Mouse (Mus musculus) granulocyte monocyte progenitor cell, adult 5-6 weeks (primary cell): ENCODE measurements around the gene Srrm2. TPM values are rescaled to one million over a fixed set of nuclear protein-coding genes. Genes with fewer than 3 reads are reported as not detected.

Source experiments
- ATAC-seq: replicated peaks from 2 replicates; pipeline ENCODE4 v1.8.0; 2016; ENCODE audit warnings: mild to moderate bottlenecking, moderate TSS enrichment, inconsistent platforms; ENCODE audit not compliant: poor library complexity, severe bottlenecking
- total RNA-seq, 2 experiments: library from RNA; stranded (forward) in 1 of 2; stranded (reverse) in 1 of 2; fragments of 200-712, 200-1000 nt in 1 of 2; fragments of >200 nt in 1 of 2; fragmentation: Nextera tagmentation in 1 of 2; gene quantifications; 2 replicates each; pipeline ENCODE4 v1.2.3; 2014 to 2017

Srrm2 gene
- total RNA-seq, 2 experiments from 2014 or later, result 126 to 563 TPM

DNA sequence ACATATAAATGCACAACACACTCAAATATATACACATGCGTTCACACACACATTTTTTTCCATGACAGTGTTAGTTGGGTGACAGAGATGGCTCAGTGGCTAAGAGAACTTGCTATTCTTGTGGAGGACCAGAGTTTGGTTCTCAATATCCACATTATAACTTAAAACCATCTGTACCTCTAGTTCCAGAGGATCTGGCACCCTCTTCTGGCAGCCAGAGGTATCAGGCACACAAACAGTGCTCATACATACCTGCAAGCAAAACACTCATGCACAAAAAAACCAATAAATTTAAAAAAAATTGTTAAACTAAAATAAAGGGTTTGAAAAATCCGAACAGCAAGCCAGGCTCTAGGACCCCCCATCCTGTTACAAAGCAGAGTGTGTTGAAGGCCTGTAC, 59.7 kb downstream of the Srrm2 start:
- ATAC-seq, result no peak

DNA sequence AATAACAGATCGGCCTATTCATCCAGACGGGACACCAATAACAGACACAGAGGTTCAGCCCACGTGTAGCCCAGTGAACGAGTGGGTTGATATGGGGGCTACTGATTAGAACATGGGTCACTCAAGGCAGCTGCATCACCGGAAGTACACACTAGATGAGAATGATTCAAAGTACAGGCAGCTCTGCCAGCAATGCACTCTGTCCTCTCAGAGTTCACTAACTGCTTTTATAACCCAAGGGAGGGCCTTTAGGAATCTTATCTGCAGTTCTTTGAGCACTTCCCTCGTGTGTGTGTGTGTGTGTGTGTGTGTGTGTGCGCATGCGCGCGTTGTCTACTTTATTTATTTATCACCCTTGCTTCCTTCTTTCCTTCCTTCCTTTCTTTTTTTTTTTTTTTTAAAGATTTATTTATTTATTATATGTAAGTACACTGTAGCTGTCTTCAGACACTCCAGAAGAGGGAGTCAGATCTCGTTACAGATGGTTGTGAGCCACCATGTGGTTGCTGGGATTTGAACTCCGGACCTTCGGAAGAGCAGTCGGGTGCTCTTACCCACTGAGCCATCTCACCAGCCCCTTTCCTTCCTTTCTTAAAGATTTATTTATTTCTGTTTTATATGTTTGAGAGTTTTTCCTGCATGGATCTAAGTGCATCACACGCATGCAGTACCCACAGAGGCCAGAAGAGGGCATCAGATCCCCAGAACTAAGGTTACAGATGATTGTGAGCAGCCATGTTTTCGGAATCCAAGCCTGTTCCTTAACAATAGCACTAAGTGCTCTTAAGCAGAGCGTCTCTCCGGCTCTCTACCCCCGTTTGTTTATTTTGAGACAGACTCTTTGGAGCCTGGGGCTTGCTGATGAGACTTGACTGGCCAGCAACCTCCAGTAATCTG, 60.8 kb downstream of the Srrm2 start:
- ATAC-seq, result peak; percentile 60

DNA sequence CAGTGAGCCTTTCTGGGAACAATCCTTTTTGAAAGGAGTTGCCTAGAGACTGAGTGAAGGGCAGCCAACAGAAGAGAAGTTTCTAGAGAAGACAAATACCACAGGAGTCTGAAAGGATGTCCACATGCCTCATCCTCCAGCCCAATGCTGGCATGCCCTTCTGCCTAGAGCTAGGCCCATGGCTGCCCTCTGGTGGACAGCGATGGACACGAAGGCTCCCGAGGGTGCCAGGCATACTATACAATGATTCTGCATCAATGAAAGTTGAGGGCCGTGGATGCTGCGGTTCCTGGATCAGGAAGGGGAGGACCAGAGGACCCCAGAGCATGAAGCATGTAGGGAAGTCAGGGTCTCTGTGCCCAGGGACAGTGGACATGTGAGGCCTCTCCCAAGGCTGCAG, 63.0 kb downstream of the Srrm2 start:
- ATAC-seq, result peak; percentile 85

DNA sequence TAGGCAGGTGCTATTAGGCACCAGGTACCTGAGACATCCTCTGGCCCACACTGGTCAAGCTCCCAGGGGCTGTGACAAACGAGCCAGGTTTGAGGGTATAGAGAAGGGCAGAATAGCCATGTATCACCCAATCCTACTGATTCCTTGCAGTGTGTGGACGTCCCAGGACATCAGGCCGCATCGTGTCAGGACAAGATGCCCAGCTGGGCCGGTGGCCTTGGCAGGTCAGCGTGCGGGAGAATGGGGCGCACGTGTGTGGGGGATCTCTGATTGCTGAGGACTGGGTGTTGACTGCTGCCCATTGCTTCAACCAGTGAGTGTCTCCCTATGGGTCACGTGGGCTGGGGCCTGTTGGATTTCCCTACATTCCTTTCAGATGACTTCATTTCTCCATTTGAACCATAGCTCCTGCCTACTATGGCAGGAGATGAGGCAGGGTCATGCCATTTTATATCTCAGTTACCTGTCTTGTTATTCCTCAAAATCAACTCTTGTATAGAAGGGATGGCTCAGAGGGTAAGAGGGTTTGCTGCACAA, 64.0 kb downstream of the Srrm2 start:
- no peak for ATAC-seq

DNA sequence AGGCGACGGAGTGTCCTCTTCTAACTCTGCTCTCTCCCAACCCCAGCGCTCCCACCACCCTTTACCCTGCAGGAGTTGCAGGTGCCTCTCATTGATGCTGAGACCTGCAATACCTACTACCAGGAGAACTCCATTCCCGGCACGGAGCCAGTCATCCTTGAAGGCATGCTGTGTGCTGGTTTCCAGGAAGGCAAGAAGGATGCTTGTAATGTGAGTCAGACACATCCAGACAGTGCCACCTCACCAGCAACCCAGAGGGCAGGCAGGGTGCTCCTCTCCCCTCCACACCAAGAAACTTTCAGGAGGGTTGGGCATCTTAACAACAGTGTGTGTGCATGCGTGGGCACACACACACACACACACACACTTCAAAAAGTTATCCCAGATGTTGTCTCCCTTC, 66.9 kb downstream of the Srrm2 start:
- ATAC-seq, result no peak

DNA sequence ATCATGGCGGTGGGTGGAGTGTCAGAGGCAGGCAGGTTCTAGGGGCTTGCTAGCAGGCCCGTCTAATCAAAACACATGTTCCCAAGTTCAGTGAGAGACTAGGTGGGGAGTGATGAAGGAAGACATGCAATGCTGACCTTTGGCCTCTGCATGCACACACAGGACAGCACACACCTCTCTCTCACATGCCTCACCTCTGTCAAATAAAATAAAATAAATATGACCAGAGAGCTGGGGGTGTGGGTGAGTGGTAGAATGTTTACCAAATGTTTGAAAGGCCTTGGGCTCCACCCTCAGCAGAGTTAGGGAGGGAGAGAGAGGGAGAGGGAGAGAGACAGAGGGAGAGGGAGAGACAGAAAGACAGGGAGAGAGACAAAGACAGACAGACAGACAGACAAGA, 67.6 kb downstream of the Srrm2 start:
- no peak for ATAC-seq

DNA sequence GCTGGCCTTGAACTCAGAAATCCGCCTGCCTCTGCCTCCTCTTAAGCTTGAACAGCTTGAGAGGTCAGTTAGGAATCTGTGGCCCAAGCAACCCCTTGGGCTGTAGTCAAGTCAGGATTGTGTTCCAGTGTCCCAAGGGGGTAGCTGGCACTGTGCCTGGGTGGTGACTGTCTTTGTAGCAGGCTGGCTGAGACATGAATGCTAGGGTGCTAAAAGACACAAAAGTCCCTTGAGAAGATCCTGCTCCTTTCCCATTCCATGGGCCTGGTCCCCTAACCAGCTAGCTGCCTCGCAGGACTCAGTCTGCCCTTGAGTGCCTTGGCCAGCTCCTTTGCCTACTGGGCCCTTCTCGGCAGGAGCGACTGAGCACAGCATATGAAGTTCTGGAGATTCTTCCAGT, 72.6 kb downstream of the Srrm2 start:
- no peak for ATAC-seq

DNA sequence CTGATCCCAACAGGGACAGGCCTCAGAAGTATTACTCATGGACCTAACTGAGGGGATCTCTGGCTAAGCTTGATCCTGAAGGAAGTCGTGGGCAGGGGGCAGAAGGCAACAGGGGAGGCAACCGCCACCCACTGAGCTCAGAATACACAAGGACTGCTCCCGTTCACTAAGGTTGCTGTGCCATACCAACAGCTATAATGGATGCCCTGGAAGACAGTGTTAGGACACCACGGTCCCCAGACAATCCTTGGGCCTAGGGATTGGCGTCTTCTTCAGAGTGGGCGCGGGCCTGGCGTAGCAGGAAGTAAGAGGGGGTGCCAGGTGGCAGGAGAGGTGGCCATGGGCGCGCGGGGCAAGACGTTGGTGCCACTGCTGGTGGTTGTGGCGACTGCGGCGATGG, 77.4 kb downstream of the Srrm2 start, which contains the start of gene Prss21:
Gene Prss21 (plus strand): TSS at position 301 of the 400 bp plus-strand sequence.
- 0 out of 2 replicates have a peak, but pooled peaks have one; percentile 3 for ATAC-seq

DNA sequence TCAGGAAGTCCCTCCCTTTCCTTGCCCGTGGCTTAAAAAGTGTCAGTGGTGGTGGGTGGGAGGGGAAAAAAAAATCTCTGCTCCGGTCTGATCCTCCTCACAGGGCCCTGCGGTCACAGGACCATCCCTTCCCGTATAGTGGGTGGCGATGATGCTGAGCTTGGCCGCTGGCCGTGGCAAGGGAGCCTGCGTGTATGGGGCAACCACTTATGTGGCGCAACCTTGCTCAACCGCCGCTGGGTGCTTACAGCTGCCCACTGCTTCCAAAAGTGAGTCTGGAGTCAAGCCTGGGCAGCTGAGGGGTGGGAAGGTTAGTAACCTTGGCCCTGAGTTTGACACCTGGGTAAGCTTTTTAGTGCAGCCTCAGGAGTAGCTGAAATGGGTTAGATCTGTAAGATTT, 78.2 kb downstream of the Srrm2 start:
- peak; percentile 99 for ATAC-seq

Other genes starting within 250 kb of the Srrm2 start
- gene Zfp213, start 226.3 kb upstream of the Srrm2 start, total RNA-seq (2014; fragmentation: Nextera tagmentation), result 4.9 and 6.9 TPM in 2 replicates
- 9.7 and 10.7 TPM in 2 replicates for gene Zfp213, start 226.3 kb upstream of the Srrm2 start, total RNA-seq (2017)
- 1.7 and 2.2 TPM in 2 replicates for gene Zfp13, start 191.0 kb upstream of the Srrm2 start, total RNA-seq (2014; fragmentation: Nextera tagmentation)
- gene Zfp13, start 191.0 kb upstream of the Srrm2 start, total RNA-seq (2017), result 0.46 and 0.56 TPM in 2 replicates
- gene Zscan10, start 189.7 kb upstream of the Srrm2 start, total RNA-seq (2014; fragmentation: Nextera tagmentation), result not detected in 2 replicates
- not detected in 2 replicates for gene Zscan10, start 189.7 kb upstream of the Srrm2 start, total RNA-seq (2017)
- not detected in 2 replicates for gene Mmp25, start 145.3 kb upstream of the Srrm2 start, total RNA-seq (2014; fragmentation: Nextera tagmentation)
- 0.47 and 0.57 TPM in 2 replicates for gene Mmp25, start 145.3 kb upstream of the Srrm2 start, total RNA-seq (2017)
- not detected in 2 replicates for gene Bicdl2, start 130.0 kb upstream of the Srrm2 start, total RNA-seq (2014; fragmentation: Nextera tagmentation)
- gene Bicdl2, start 130.0 kb upstream of the Srrm2 start, total RNA-seq (2017), result not detected in 2 replicates
- 48.9 and 51.5 TPM in 2 replicates for gene Hcfc1r1, start 116.9 kb upstream of the Srrm2 start, total RNA-seq (2014; fragmentation: Nextera tagmentation)
- gene Hcfc1r1, start 116.9 kb upstream of the Srrm2 start, total RNA-seq (2017), result 13.5 and 16.6 TPM in 2 replicates
- gene Thoc6, start 116.7 kb upstream of the Srrm2 start, total RNA-seq (2014; fragmentation: Nextera tagmentation), result 49.8 and 50.2 TPM in 2 replicates
- gene Thoc6, start 116.7 kb upstream of the Srrm2 start, total RNA-seq (2017), result 37.1 and 39.3 TPM in 2 replicates
- 5.1 and 7.8 TPM in 2 replicates for gene Tnfrsf12a, start 113.1 kb upstream of the Srrm2 start, total RNA-seq (2014; fragmentation: Nextera tagmentation)
- gene Tnfrsf12a, start 113.1 kb upstream of the Srrm2 start, total RNA-seq (2017), result 4.7 and 7.7 TPM in 2 replicates
- gene Cldn6, start 111.3 kb upstream of the Srrm2 start, total RNA-seq (2014; fragmentation: Nextera tagmentation), result 0.67 TPM in 1 of 2 replicates, not detected in the other
- not detected in 2 replicates for gene Cldn6, start 111.3 kb upstream of the Srrm2 start, total RNA-seq (2017)
- gene Cldn9, start 106.5 kb upstream of the Srrm2 start, total RNA-seq (2014; fragmentation: Nextera tagmentation), result not detected in 2 replicates
- not detected in 2 replicates for gene Cldn9, start 106.5 kb upstream of the Srrm2 start, total RNA-seq (2017)
- gene 1520401A03Rik, start 67.7 kb upstream of the Srrm2 start, total RNA-seq (2014; fragmentation: Nextera tagmentation), result not detected in 2 replicates
- not detected in 2 replicates for gene 1520401A03Rik, start 67.7 kb upstream of the Srrm2 start, total RNA-seq (2017)
- gene Pkmyt1, start 64.2 kb upstream of the Srrm2 start, total RNA-seq (2014; fragmentation: Nextera tagmentation), result 63.7 and 86.7 TPM in 2 replicates
- 22.0 and 24.3 TPM in 2 replicates for gene Pkmyt1, start 64.2 kb upstream of the Srrm2 start, total RNA-seq (2017)
- 0.69 and 2.4 TPM in 2 replicates for gene Paqr4, start 49.7 kb upstream of the Srrm2 start, total RNA-seq (2014; fragmentation: Nextera tagmentation)
- 2.2 and 2.5 TPM in 2 replicates for gene Paqr4, start 49.7 kb upstream of the Srrm2 start, total RNA-seq (2017)
- not detected in 2 replicates for gene Kremen2, start 44.7 kb upstream of the Srrm2 start, total RNA-seq (2014; fragmentation: Nextera tagmentation)
- not detected in 2 replicates for gene Kremen2, start 44.7 kb upstream of the Srrm2 start, total RNA-seq (2017)
- gene Flywch1, start 18.9 kb upstream of the Srrm2 start, total RNA-seq (2014; fragmentation: Nextera tagmentation), result 10.3 and 17.5 TPM in 2 replicates
- 15.2 and 22.4 TPM in 2 replicates for gene Flywch1, start 18.9 kb upstream of the Srrm2 start, total RNA-seq (2017)
- 0.80 and 7.2 TPM in 2 replicates for gene Flywch2, start 4.5 kb upstream of the Srrm2 start, total RNA-seq (2014; fragmentation: Nextera tagmentation)
- 0.30 TPM in 1 of 2 replicates, not detected in the other for gene Flywch2, start 4.5 kb upstream of the Srrm2 start, total RNA-seq (2017)
- 318 and 455 TPM in 2 replicates for gene Elob, start 38.6 kb downstream of the Srrm2 start, total RNA-seq (2014; fragmentation: Nextera tagmentation)
- gene Elob, start 38.6 kb downstream of the Srrm2 start, total RNA-seq (2017), result 124 and 129 TPM in 2 replicates
- not detected in 2 replicates for gene Prss33, start 45.5 kb downstream of the Srrm2 start, total RNA-seq (2014; fragmentation: Nextera tagmentation)
- not detected in 2 replicates for gene Prss33, start 45.5 kb downstream of the Srrm2 start, total RNA-seq (2017)
- not detected in 2 replicates for gene Prss32, start 53.3 kb downstream of the Srrm2 start, total RNA-seq (2014; fragmentation: Nextera tagmentation)
- not detected in 2 replicates for gene Prss32, start 53.3 kb downstream of the Srrm2 start, total RNA-seq (2017)
- not detected in 2 replicates for gene Prss41, start 53.6 kb downstream of the Srrm2 start, total RNA-seq (2014; fragmentation: Nextera tagmentation)
- not detected in 2 replicates for gene Prss41, start 53.6 kb downstream of the Srrm2 start, total RNA-seq (2017)
- gene Prss21, start 77.5 kb downstream of the Srrm2 start, total RNA-seq (2014; fragmentation: Nextera tagmentation), result not detected in 2 replicates
- not detected in 2 replicates for gene Prss21, start 77.5 kb downstream of the Srrm2 start, total RNA-seq (2017)
- not detected in 2 replicates for gene Dcpp1, start 90.3 kb downstream of the Srrm2 start, total RNA-seq (2014; fragmentation: Nextera tagmentation)
- gene Dcpp1, start 90.3 kb downstream of the Srrm2 start, total RNA-seq (2017), result not detected in 2 replicates
- not detected in 2 replicates for gene Dcpp2, start 90.3 kb downstream of the Srrm2 start, total RNA-seq (2014; fragmentation: Nextera tagmentation)
- gene Dcpp2, start 90.3 kb downstream of the Srrm2 start, total RNA-seq (2017), result not detected in 2 replicates
- not detected in 2 replicates for gene Dcpp3, start 126.9 kb downstream of the Srrm2 start, total RNA-seq (2014; fragmentation: Nextera tagmentation)
- not detected in 2 replicates for gene Dcpp3, start 126.9 kb downstream of the Srrm2 start, total RNA-seq (2017)
- gene Sbp, start 151.1 kb downstream of the Srrm2 start, total RNA-seq (2014; fragmentation: Nextera tagmentation), result not detected in 2 replicates
- gene Sbp, start 151.1 kb downstream of the Srrm2 start, total RNA-seq (2017), result not detected in 2 replicates
- gene Sbpl, start 164.7 kb downstream of the Srrm2 start, total RNA-seq (2014; fragmentation: Nextera tagmentation), result not detected in 2 replicates
- gene Sbpl, start 164.7 kb downstream of the Srrm2 start, total RNA-seq (2017), result not detected in 2 replicates
- not detected in 2 replicates for gene Prss30, start 190.0 kb downstream of the Srrm2 start, total RNA-seq (2014; fragmentation: Nextera tagmentation)
- not detected in 2 replicates for gene Prss30, start 190.0 kb downstream of the Srrm2 start, total RNA-seq (2017)
- gene Prss22, start 207.6 kb downstream of the Srrm2 start, total RNA-seq (2014; fragmentation: Nextera tagmentation), result not detected in 2 replicates
- gene Prss22, start 207.6 kb downstream of the Srrm2 start, total RNA-seq (2017), result not detected in 2 replicates
- gene Prss27, start 247.6 kb downstream of the Srrm2 start, total RNA-seq (2014; fragmentation: Nextera tagmentation), result not detected in 2 replicates
- not detected in 2 replicates for gene Prss27, start 247.6 kb downstream of the Srrm2 start, total RNA-seq (2017)